In the genomic region with DNA sequence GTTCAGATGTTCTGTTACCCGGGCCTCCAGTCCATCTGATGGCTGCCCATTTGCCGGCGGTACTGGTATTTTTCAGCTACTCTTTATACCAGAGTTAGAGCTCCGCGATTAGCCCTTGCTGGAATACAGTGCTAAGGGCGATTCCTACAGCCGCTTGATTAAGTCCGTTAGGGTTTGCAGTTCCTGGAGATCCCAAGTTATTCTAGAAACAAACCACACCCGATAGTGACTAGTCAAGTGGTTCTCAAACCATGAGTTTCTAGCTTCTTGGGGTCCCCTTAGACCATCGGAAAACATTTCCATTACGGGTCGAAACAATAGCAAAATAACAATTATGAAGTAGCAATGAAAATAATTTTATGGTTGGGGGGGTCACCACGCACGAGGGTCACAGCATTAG, we compare ENCODE assay signal across 8 mouse cellular contexts. TPM values are rescaled to one million over a fixed set of nuclear protein-coding genes. Genes with fewer than 3 reads are reported as not detected.
DNase-seq lines count a peak whose midpoint lies in the region; ATAC-seq lines count a peak whose summit lies in the region.

No protein-coding gene starts in this region.

- no peaks in the 10 kb centered on the region for H3K27me3 ChIP-seq in forebrain, embryonic 12.5 days
- no peaks in the 10 kb centered on the region for H3K27me3 ChIP-seq in limb, embryonic 15.5 days

- no peaks in the 10 kb centered on the region for H3K9me3 ChIP-seq in forebrain, embryonic 12.5 days
- no peaks in the 10 kb centered on the region for H3K9me3 ChIP-seq in limb, embryonic 15.5 days

- WGBS in forebrain, embryonic 12.5 days, result 78% methylated on average over 14 of the region's 14 CpGs
- WGBS in limb, embryonic 15.5 days, result 78% methylated on average over 14 of the region's 14 CpGs

- H3K4me2 ChIP-seq in forebrain, embryonic 12.5 days, result peak overlapping the region; percentile 69
- peak overlapping the region; percentile 71 for H3K4me2 ChIP-seq in limb, embryonic 15.5 days

- H3K9ac ChIP-seq in forebrain, embryonic 12.5 days, result no peak overlapping the region
- H3K9ac ChIP-seq in limb, embryonic 15.5 days, result no peak overlapping the region

- peak overlapping the region; percentile 54 for H3K4me3 ChIP-seq in forebrain, embryonic 12.5 days (replicated peaks)
- peak overlapping the region; percentile 57; the same call in 1 of the 2 replicates for H3K4me3 ChIP-seq in limb, embryonic 15.5 days

- ATAC-seq in forebrain, embryonic 12.5 days (ENCODE audit: low FRiP score), result no peak
- no peak for ATAC-seq in limb, embryonic 15.5 days (ENCODE audit: insufficient number of reproducible peaks, low FRiP score, low TSS enrichment, low read depth)

- H3K4me1 ChIP-seq in forebrain, embryonic 12.5 days, result peaks cover 14% of the 10 kb centered on the region
- H3K4me1 ChIP-seq in limb, embryonic 15.5 days, result peaks cover 13% of the 10 kb centered on the region

- peak; percentile 8 for DNase-seq in embryo, embryonic 10.5 days (ENCODE audit: low spot score)
- no peak for DNase-seq in embryo, embryonic 11 days
- DNase-seq in 416B (ENCODE audit: low read depth), result peak; percentile 25
- no peak for DNase-seq in MN1 (ENCODE audit: low spot score)
- no peak for DNase-seq in cerebellum, postnatal 25 days
- no peak for DNase-seq in right cerebral cortex, postnatal 25 days

- H3K27ac ChIP-seq in forebrain, embryonic 12.5 days, result no peak overlapping the region
- no peak overlapping the region for H3K27ac ChIP-seq in limb, embryonic 15.5 days

- H3K36me3 ChIP-seq in forebrain, embryonic 12.5 days (replicated peaks), result no peaks in the 10 kb centered on the region
- no peaks in the 10 kb centered on the region for H3K36me3 ChIP-seq in limb, embryonic 15.5 days

RNA-seq across cellular contexts. Expression of a gene that starts 0.6 kb away (rescaled TPM):
- 15.3 and 16.4 TPM in 2 replicates for polyA plus RNA-seq in forebrain, embryonic 12.5 days (2016; fragmentation: Nextera tagmentation; extraction: Ambion mirVana)
- polyA plus RNA-seq in limb, embryonic 15.5 days (2015; fragmentation: Nextera tagmentation; extraction: Ambion mirVana), result 15.9 and 22.6 TPM in 2 replicates

RNA-seq across cellular contexts. Expression of a gene that starts 32.3 kb away (rescaled TPM):
- 114 and 117 TPM in 2 replicates for polyA plus RNA-seq in forebrain, embryonic 12.5 days (2016; fragmentation: Nextera tagmentation; extraction: Ambion mirVana)
- polyA plus RNA-seq in limb, embryonic 15.5 days (2015; fragmentation: Nextera tagmentation; extraction: Ambion mirVana), result 79.8 and 90.6 TPM in 2 replicates

Comparison
In these comparisons a context has a peak if more than half of its experiments do, and no peak if none do; other contexts are left out.
1. DNase-seq: peak in embryo, embryonic 10.5 days (single experiment) and 416B (single experiment); none in embryo, embryonic 11 days (single experiment), MN1 (single experiment), cerebellum, postnatal 25 days (0 of 2) and right cerebral cortex, postnatal 25 days (single experiment).